Mouse (Mus musculus): ENCODE data around the gene 1700056E22Rik. TPM values are rescaled to one million over a fixed set of nuclear protein-coding genes. Genes with fewer than 3 reads are reported as not detected.
A peak's percentile ranks its signal among the peaks of the same experiment; 100 is the strongest.

The 1700056E22Rik gene
- polyA plus RNA-seq (2016; fragmentation: Nextera tagmentation; extraction: Ambion mirVana): 1.1 and 1.3 TPM in 2 replicates

DNA sequence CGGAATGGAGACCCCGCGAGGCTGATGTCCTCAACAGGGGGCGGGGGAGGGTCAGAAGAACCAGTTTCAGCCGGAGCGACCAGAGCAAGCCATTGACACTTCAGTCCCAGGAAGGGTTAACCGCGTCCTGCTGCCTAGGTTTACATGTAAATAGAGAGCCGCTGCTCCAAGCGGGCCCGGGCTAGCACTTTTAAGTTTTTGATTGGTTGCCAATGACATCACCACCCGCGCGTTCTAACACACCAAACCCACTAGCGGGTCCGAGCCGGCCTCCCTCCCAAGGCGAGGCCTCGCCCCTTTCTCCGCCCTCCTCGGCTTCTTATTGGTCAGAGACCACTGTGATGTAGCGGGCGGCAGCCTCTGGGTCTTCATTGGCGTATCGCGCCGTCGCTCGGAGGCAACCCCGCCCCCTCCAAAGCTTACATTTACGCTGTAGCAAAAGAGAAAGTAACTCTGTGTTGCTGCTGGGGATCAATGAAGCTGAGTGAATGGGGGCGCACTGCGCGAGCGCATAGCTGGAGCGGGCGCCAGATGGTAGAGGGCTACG, at the start of gene 1700056E22Rik:
1700056E22Rik (minus strand) TSS at position 291 of the 547 bp plus-strand sequence.
- H3K27ac ChIP-seq: peak within 1 kb of the TSS; percentile 99
- peak; percentile 100 for DNase-seq (ENCODE audit: low spot score)
- H3K9me3 ChIP-seq: no peaks in the 10 kb centered on the region
- peak within 1 kb of the TSS; percentile 93 for H3K4me3 ChIP-seq
- peaks cover 22% of the 10 kb centered on the region for H3K4me1 ChIP-seq
- H3K27me3 ChIP-seq (ENCODE audit: insufficient read depth, poor library complexity, severe bottlenecking): no peaks in the 10 kb centered on the region
- H3K36me3 ChIP-seq: peaks cover 25% of the 10 kb centered on the region
- 0% methylated on average over 38 of the region's 38 CpGs for WGBS

DNA sequence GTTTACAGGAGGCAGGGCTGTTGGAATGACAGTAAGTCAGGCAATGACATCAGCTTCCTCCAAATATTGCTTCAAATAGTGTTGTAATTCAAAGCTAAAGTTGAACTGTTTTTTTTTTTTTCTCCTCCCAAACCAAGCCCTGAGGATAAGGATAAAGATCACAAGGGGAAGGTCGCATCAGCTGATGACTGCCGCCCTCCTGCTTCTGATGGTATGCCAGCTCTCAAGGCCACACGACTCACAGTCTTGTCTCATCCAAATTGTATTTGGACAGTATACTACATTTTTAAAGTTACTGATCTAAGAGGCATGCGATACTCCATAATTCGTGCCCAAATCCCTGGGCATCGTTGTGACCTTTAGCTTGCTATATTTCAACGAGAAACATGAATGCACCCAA, 49.1 kb upstream of the 1700056E22Rik start:
- no peaks in the 10 kb centered on the region for H3K27me3 ChIP-seq (ENCODE audit: insufficient read depth, poor library complexity, severe bottlenecking)
- no peaks in the 10 kb centered on the region for H3K9me3 ChIP-seq
- no peak for DNase-seq (ENCODE audit: low spot score)
- 77% methylated on average over 7 of the region's 7 CpGs for WGBS
- no peak overlapping the region for H3K4me3 ChIP-seq
- H3K27ac ChIP-seq: no peak overlapping the region
- H3K36me3 ChIP-seq: no peaks in the 10 kb centered on the region
- no peaks in the 10 kb centered on the region for H3K4me1 ChIP-seq

DNA sequence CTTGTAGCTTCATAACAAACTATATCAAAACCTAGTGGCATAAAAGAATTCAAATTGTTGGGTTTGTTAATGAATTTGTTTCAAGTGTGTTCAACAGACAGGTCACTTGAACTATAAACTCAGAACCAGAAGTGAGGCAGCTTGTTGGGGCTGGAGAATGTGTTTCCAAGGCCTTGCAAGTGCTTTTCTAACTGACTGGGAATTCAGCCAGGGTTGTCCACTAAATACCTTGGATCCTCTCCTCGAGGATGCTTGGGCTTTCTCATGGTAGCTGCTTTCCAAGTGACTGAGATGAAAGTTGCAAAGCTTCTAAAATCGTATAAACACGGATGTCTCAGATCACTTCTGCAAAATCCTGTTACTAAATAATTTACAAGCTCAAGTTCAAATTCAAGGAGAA, 48.6 kb upstream of the 1700056E22Rik start:
- H3K27ac ChIP-seq: no peak overlapping the region
- H3K9me3 ChIP-seq: no peaks in the 10 kb centered on the region
- WGBS: 82% methylated on average over 3 of the region's 3 CpGs
- H3K4me3 ChIP-seq: no peak overlapping the region
- no peaks in the 10 kb centered on the region for H3K27me3 ChIP-seq (ENCODE audit: insufficient read depth, poor library complexity, severe bottlenecking)
- H3K36me3 ChIP-seq: no peaks in the 10 kb centered on the region
- no peaks in the 10 kb centered on the region for H3K4me1 ChIP-seq
- DNase-seq (ENCODE audit: low spot score): no peak

DNA sequence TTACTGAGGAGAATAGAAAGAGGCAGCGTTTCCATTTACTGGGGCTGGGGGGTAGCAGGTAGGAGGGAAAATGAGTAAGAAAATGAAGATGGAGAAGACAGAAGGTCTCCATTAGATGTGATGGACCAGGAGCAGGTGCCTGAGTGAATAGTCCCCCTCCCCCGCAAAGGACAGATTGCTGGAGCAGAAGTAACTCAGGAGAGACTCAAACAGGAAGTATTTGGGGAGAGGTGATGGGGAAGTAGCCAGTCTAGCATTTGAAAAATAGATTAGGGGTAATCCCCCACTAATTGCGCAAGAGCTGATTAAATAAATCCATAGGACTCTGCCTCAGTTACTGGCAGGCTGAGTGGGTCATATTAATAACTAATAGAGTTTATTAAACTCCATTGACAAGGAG, 45.2 kb upstream of the 1700056E22Rik start:
- H3K27me3 ChIP-seq (ENCODE audit: insufficient read depth, poor library complexity, severe bottlenecking): no peaks in the 10 kb centered on the region
- H3K27ac ChIP-seq: no peak overlapping the region
- peaks cover 6% of the 10 kb centered on the region for H3K36me3 ChIP-seq
- no peaks in the 10 kb centered on the region for H3K9me3 ChIP-seq
- no peak for DNase-seq (ENCODE audit: low spot score)
- no peak overlapping the region for H3K4me3 ChIP-seq
- peaks cover 7% of the 10 kb centered on the region; the same call in 1 of the 2 replicates for H3K4me1 ChIP-seq
- 86% methylated on average over 3 of the region's 3 CpGs for whole genome bisulfite sequencing

DNA sequence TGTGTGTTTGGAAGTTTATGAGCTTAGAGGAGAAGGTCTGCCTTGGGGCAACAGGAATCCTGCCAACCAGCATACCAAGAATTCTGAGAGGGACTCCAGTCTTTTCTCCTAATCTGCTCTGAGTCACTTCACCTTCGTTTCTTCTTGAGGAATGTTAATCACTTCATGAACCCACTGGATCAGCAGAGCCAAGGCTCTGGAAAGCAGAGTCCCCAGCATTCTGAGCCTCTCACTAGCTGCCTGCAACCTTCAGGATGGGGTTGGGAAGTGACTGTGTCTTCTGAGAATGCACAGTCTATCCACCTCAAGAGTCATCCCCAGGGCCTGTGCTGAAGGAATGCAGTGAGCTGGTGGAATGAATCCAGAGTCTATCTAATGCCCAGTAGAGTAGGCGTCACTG, 42.7 kb upstream of the 1700056E22Rik start:
- H3K27ac ChIP-seq: no peak overlapping the region
- 29% methylated on average over 2 of the region's 2 CpGs for WGBS
- H3K4me3 ChIP-seq: no peak overlapping the region
- H3K27me3 ChIP-seq (ENCODE audit: insufficient read depth, poor library complexity, severe bottlenecking): no peaks in the 10 kb centered on the region
- no peak for DNase-seq (ENCODE audit: low spot score)
- H3K36me3 ChIP-seq: peaks cover 21% of the 10 kb centered on the region
- no peaks in the 10 kb centered on the region for H3K9me3 ChIP-seq
- peaks cover 7% of the 10 kb centered on the region; the same call in 1 of the 2 replicates for H3K4me1 ChIP-seq

DNA sequence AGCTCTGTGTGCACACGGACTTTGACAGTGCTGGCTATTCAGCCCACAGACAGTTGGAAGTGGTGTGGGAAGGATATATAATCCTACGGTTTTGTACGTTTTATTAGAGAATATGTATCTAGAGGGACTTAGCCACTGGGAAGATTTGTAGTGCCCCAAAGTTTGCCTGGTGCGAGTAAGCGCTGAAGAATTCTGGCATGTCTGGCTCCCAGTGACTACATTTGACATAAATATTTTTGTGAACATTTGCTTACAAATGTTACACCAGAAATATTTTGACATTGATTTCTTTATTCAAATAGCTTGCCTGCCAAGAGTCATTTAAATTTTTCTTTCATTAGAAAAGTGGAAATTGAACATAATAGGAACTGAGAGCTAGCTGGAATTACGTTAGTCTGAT, 42.0 kb upstream of the 1700056E22Rik start:
- H3K36me3 ChIP-seq: peaks cover 28% of the 10 kb centered on the region
- WGBS: 85% methylated on average over 6 of the region's 6 CpGs
- no peak for DNase-seq (ENCODE audit: low spot score)
- no peaks in the 10 kb centered on the region for H3K27me3 ChIP-seq (ENCODE audit: insufficient read depth, poor library complexity, severe bottlenecking)
- no peaks in the 10 kb centered on the region for H3K9me3 ChIP-seq
- H3K4me3 ChIP-seq: no peak overlapping the region
- peaks cover 7% of the 10 kb centered on the region; the same call in 1 of the 2 replicates for H3K4me1 ChIP-seq
- H3K27ac ChIP-seq: no peak overlapping the region

DNA sequence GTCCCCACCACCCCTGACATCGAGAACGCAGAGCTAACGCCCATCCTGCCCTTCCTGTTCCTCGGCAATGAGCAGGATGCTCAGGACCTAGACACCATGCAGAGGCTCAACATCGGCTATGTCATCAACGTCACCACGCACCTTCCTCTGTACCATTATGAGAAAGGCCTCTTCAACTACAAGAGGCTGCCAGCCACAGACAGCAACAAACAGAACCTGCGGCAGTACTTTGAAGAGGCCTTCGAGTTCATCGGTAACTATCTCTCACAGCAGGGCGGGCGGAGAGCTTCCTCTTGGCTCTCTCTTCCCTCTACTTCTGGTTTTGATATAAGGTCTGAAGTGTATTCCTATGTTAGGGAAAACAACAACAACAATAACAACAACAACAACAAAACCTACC, 34.9 kb upstream of the 1700056E22Rik start:
- Histone ChIP-seq H3K4me1 (peaks cover 16% of the 10 kb centered on the region; the same call in 1 of the 2 replicates), H3K27me3 (ENCODE audit: insufficient read depth, poor library complexity, severe bottlenecking) (no peaks in the 10 kb centered on the region), H3K36me3 (peaks cover 38% of the 10 kb centered on the region), H3K27ac (no peak overlapping the region), H3K4me3 (no peak overlapping the region), H3K9me3 (no peaks in the 10 kb centered on the region)
- WGBS: 85% methylated on average over 12 of the region's 12 CpGs
- DNase-seq (ENCODE audit: low spot score): no peak

DNA sequence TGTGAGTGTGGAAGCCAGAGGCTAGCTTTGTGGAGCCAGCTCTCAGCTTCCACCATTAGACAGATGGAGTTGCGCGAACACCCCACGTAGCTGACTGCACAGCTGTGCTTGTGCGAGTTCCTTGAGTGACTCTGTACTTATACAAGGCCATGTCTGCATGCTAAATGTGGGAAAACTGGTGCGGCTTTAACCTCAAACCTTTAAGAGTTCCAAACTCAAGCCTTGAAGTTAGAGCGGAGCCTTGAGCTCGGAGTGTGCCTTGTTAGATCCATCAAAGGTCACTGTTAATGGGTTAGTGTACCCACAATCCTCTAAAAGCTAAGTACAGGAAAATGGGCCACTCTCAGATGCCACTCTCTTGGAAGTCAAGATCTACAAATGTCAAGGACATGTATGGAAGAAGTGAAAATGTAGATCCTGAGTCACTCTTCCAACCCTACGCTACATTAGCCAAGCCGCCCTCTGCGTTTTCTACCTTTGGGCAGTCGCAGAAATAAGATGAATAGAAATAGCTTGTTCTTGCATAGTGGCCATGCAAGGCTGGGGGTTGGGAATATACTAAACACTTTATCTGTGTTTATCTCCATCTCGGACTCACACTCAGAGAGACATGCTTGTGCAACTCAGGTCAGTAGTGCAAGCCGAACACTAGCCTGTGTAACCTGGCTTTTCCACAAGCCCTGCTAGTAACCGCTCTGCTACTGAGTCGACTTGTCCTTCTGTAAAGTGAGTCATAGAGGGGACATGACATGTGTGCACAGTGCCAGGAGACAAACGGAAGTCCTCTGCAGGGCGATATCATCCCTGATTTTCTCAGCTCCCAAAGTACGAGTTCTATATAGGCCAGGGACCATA, 33.8 kb upstream of the 1700056E22Rik start:
- H3K27ac ChIP-seq: no peak overlapping the region
- H3K27me3 ChIP-seq (ENCODE audit: insufficient read depth, poor library complexity, severe bottlenecking): no peaks in the 10 kb centered on the region
- WGBS: 91% methylated on average over 18 of the region's 18 CpGs
- DNase-seq (ENCODE audit: low spot score): no peak
- H3K9me3 ChIP-seq: no peaks in the 10 kb centered on the region
- no peak overlapping the region for H3K4me3 ChIP-seq
- H3K36me3 ChIP-seq: peaks cover 28% of the 10 kb centered on the region
- H3K4me1 ChIP-seq: peaks cover 21% of the 10 kb centered on the region; the same call in 1 of the 2 replicates

DNA sequence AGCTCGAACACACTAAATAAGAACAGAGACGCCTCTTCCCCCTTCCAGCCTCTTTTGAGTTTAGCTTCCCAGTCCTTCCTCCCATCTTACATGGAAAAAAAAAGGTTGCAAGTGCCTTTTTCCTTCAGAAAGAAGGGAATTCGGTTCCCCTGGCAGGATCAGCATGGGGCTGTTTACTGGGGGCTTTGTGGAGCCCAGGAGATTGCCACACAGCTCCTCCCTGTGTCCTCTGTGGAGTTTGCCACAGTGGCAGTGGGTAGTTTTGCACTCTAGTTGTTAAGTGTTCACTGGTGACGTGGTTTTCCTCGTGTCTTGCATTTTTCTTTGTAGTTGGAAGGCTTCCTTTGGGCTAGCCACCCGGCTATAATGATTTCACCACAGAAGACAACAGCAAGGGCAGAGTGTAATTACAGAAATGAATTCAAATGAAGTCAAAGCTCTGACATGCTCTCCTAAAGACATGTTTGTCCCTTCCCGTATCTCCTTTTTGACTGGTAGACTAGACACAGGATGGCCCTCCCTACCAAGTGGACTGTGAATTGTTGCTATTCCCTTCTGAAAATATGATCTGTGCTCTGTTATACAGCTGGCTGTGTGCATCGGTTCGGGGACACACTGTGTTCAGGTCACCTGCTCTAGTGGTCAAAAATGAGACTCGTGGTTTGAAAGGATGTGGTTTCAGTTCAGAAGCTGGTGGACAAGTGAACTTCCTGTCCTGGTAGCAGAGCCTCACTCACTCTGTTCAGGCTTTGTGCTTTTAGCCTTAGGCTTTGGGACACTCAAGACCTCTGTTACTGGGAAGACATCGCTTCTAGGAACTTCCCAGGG, 32.6 kb upstream of the 1700056E22Rik start:
- no peak overlapping the region for H3K4me3 ChIP-seq
- H3K4me1 ChIP-seq: peaks cover 21% of the 10 kb centered on the region; the same call in 1 of the 2 replicates
- H3K9me3 ChIP-seq: no peaks in the 10 kb centered on the region
- no peaks in the 10 kb centered on the region for H3K27me3 ChIP-seq (ENCODE audit: insufficient read depth, poor library complexity, severe bottlenecking)
- DNase-seq (ENCODE audit: low spot score): no peak
- WGBS: 80% methylated on average over 11 of the region's 11 CpGs
- peaks cover 26% of the 10 kb centered on the region for H3K36me3 ChIP-seq
- 0 out of 2 replicates have a peak overlapping the region, but pooled peaks have one; percentile 8 for H3K27ac ChIP-seq

DNA sequence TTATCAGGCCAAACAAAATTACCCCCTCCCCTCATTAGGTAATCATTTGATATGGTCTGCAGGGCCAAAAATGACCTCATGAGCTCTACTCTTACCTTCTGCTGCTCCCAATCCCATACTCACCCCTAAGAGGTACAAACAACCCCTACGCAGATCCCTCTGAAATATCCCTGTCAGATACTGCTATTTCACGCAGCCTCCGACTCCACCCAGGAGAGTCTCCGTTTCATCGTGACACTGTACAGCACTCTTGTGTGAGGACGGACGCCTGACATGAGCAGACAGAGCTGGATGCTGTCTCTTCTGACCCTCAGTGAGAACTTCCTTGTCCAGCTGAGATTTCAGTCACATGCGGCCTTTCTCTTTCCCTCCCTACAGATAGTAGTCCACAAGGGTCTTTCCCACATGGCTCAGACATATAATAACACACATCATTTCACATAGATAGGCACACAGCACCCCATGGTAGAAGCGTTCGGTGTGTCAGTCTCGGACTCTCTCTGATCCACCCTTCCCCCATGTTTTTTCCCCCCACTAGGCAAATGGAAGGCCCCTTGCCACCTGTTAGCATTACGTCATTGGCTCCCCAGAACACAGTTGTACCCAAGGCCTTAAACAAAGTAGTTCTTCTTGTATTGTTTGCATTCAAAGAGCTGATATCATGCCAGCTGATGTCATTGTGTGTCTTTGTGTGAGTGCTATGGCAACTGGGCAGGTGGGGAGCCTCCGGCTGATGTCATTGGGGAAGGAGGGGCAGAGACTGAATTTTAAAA, 31.7 kb upstream of the 1700056E22Rik start:
- WGBS: 85% methylated on average over 13 of the region's 13 CpGs
- peaks cover 17% of the 10 kb centered on the region for H3K36me3 ChIP-seq
- no peak overlapping the region for H3K27ac ChIP-seq
- no peaks in the 10 kb centered on the region for H3K9me3 ChIP-seq
- DNase-seq (ENCODE audit: low spot score): no peak
- H3K4me3 ChIP-seq: no peak overlapping the region
- no peaks in the 10 kb centered on the region for H3K27me3 ChIP-seq (ENCODE audit: insufficient read depth, poor library complexity, severe bottlenecking)
- peaks cover 30% of the 10 kb centered on the region for H3K4me1 ChIP-seq

DNA sequence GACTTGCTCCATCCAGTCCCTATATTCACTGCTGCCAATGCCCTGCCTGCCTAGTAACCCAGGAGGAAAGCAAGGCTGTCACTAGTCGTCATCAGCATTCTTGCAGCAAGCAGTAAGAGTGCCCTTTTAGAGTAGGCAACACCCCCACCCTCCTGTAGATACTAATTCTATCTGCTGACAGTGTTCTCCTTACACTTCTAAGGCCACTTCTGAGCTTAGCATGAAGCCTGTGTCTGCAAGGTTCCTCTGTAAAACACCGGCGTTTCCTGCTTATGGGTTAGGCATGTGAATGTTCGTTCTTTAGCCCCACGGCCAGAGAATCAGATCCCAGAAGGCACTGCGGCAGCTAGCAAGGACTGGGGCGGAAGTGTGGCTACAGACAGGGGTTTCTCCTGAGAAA, 30.2 kb upstream of the 1700056E22Rik start:
- WGBS: 56% methylated on average over 7 of the region's 7 CpGs
- no peak for DNase-seq (ENCODE audit: low spot score)
- Histone ChIP-seq H3K4me1 (peaks cover 36% of the 10 kb centered on the region), H3K36me3 (peaks cover 7% of the 10 kb centered on the region), H3K4me3 (no peak overlapping the region), H3K27me3 (ENCODE audit: insufficient read depth, poor library complexity, severe bottlenecking) (no peaks in the 10 kb centered on the region), H3K9me3 (no peaks in the 10 kb centered on the region), H3K27ac (peak overlapping the region; percentile 53; the same call in 1 of the 2 replicates)

DNA sequence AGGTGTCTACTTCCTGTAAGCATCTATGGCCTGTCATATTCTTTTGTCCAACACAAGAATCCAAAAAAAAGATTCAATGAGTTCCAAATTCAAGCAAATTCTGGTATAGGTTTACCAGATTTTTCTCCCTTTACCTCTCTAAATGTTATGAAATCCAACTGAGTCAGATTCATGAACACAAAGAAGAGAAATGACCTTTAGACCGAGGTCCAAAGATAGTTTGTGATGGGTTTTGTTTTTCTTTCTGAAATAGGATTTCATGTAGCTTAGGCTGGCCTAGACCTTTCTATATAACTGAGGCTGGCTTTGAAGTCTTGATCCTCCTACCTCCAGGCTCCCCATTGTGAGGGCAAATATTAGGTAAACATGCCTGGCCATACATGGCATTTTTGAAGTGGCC, 27.8 kb upstream of the 1700056E22Rik start:
- no peak for DNase-seq (ENCODE audit: low spot score)
- H3K4me1 ChIP-seq: peaks cover 49% of the 10 kb centered on the region

More for the DNA sequence above, 27.8 kb upstream of the 1700056E22Rik start:
- Histone ChIP-seq H3K36me3 (no peaks in the 10 kb centered on the region), H3K9me3 (no peaks in the 10 kb centered on the region), H3K27ac (no peak overlapping the region), H3K4me3 (no peak overlapping the region), H3K27me3 (ENCODE audit: insufficient read depth, poor library complexity, severe bottlenecking) (no peaks in the 10 kb centered on the region)
- WGBS: 88% methylated on average over 1 of the region's 1 CpGs
